Comparison of ENCODE assay signal across 41 mouse cellular contexts in genomic region chr11:70376054-70376453, GRCm38 (mm10). TPM values are rescaled to one million over a fixed set of nuclear protein-coding genes. Genes with fewer than 3 reads are reported as not detected.
DNase-seq lines count a peak whose midpoint lies in the region; ATAC-seq lines count a peak whose summit lies in the region.
"Had no signal": no experiment of that assay in that cellular context is flagged by ENCODE, and none has a peak within 500 bp of the region (broad histone marks: within the 10 kb centered on the region; RNA-seq: fewer than 3 reads in every experiment).

No protein-coding gene starts in this region.

- H3K4me2 ChIP-seq in kidney, embryonic 15.5 days: no peak overlapping the region
- H3K4me2 ChIP-seq in forebrain, embryonic 15.5 days (replicated peaks): no peak overlapping the region
- H3K4me2 ChIP-seq: heart, embryonic 13.5 days; hindbrain, embryonic 15.5 days; limb, embryonic 12.5 days; midbrain, embryonic 13.5 days; stomach, embryonic 15.5 days had no signal

- no peaks in the 10 kb centered on the region for H3K4me1 ChIP-seq in kidney, embryonic 15.5 days
- no peaks in the 10 kb centered on the region for H3K4me1 ChIP-seq in forebrain, embryonic 15.5 days
- H3K4me1 ChIP-seq: hindbrain, embryonic 15.5 days; limb, embryonic 12.5 days; midbrain, embryonic 13.5 days; stomach, embryonic 15.5 days had no signal

- H3K36me3 ChIP-seq in kidney, embryonic 15.5 days: no peaks in the 10 kb centered on the region
- no peaks in the 10 kb centered on the region for H3K36me3 ChIP-seq in forebrain, embryonic 15.5 days
- H3K36me3 ChIP-seq: heart, embryonic 13.5 days; hindbrain, embryonic 15.5 days; limb, embryonic 12.5 days; midbrain, embryonic 13.5 days; stomach, embryonic 15.5 days had no signal

- no peaks in the 10 kb centered on the region for H3K9me3 ChIP-seq in kidney, embryonic 15.5 days (replicated peaks)
- no peaks in the 10 kb centered on the region for H3K9me3 ChIP-seq in forebrain, embryonic 15.5 days
- H3K9me3 ChIP-seq: heart, embryonic 13.5 days; hindbrain, embryonic 15.5 days; limb, embryonic 12.5 days; midbrain, embryonic 13.5 days; stomach, embryonic 15.5 days had no signal

- no peak overlapping the region for H3K4me3 ChIP-seq in kidney, embryonic 15.5 days (replicated peaks)
- no peak overlapping the region for H3K4me3 ChIP-seq in forebrain, embryonic 15.5 days
- H3K4me3 ChIP-seq: erythroblast, embryonic 14.5 days; heart, embryonic 13.5 days; hindbrain, embryonic 15.5 days; layer of hippocampus, adult 2 months; left cerebral cortex, adult 2 months; limb, embryonic 12.5 days; midbrain, embryonic 13.5 days; stomach, embryonic 15.5 days had no signal

- 0 out of 2 replicates have a peak, but pooled peaks cover 13% of the 10 kb centered on the region for H3K27me3 ChIP-seq in kidney, embryonic 15.5 days
- H3K27me3 ChIP-seq in forebrain, embryonic 15.5 days: no peaks in the 10 kb centered on the region
- H3K27me3 ChIP-seq: hindbrain, embryonic 15.5 days; midbrain, embryonic 13.5 days; stomach, embryonic 15.5 days had no signal

- peak; percentile 38 for DNase-seq in layer of hippocampus, adult 11-12 months (ENCODE audit: low spot score)
- no peak for DNase-seq in layer of hippocampus, postnatal 10 days (ENCODE audit: low spot score in 2 of 2)
- DNase-seq in lung, postnatal 36 days: peak; percentile 12
- DNase-seq in lung, postnatal 25 days (ENCODE audit: low spot score): no peak
- no peak for DNase-seq in frontal cortex, postnatal 14 days (ENCODE audit: low spot score in 2 of 2)
- DNase-seq: adrenal gland, adult 8-10 months; cerebellum, adult 11-12 months; cerebellum, postnatal 10 days; forebrain, postnatal 0 days; gastrocnemius, postnatal 25 days; heart, postnatal 10 days; kidney, adult 11 months; kidney, postnatal 25 days; lung, adult 2 months; lung, postnatal 10 days; retina, postnatal 1 day; right cerebral cortex, postnatal 25 days; thymus, postnatal 14 days had no signal

- WGBS in kidney, embryonic 15.5 days: 64% methylated on average over 6 of the region's 6 CpGs
- WGBS in forebrain, embryonic 15.5 days: 87% methylated on average over 6 of the region's 6 CpGs

- H3K27ac ChIP-seq in kidney, embryonic 15.5 days: no peak overlapping the region
- H3K27ac ChIP-seq in forebrain, embryonic 15.5 days (replicated peaks): no peak overlapping the region
- H3K27ac ChIP-seq: heart, embryonic 13.5 days; hindbrain, embryonic 15.5 days; layer of hippocampus, adult 2 months; left cerebral cortex, adult 2 months; limb, embryonic 12.5 days; liver, embryonic 14.5 days; midbrain, embryonic 13.5 days; stomach, embryonic 15.5 days had no signal

- H3K9ac ChIP-seq in kidney, embryonic 15.5 days: no peak overlapping the region
- no peak overlapping the region for H3K9ac ChIP-seq in forebrain, embryonic 15.5 days (replicated peaks)
- H3K9ac ChIP-seq: forebrain, postnatal 0 days; heart, embryonic 13.5 days; hindbrain, embryonic 15.5 days; limb, embryonic 12.5 days; liver, embryonic 14.5 days; midbrain, embryonic 13.5 days; stomach, embryonic 15.5 days had no signal

- peak; percentile 58 for ATAC-seq in granulocyte monocyte progenitor cell, adult 5-6 weeks (replicated peaks; ENCODE audit: poor library complexity, severe bottlenecking)
- ATAC-seq in kidney, embryonic 15.5 days (replicated peaks; ENCODE audit: low FRiP score): no peak
- no peak for ATAC-seq in forebrain, embryonic 15.5 days (replicated peaks)
- ATAC-seq: activated CD4-positive, CD25-positive, alpha-beta regulatory T cell, adult 4 months; CD4-positive, CD25-positive, alpha-beta regulatory T cell, adult 4 months; forebrain, postnatal 0 days; inflammation-experienced regulatory T-cells, adult 6 months; midbrain, embryonic 13.5 days had no signal

RNA-seq across cellular contexts. Expression of gene Alox15, which starts 24.2 kb away (rescaled TPM):
- total RNA-seq in layer of hippocampus, postnatal 10 days (2021): not detected
- total RNA-seq in granulocyte monocyte progenitor cell, adult 5-6 weeks (2014; fragmentation: Nextera tagmentation): not detected in 2 replicates
- 0.62 and 0.82 TPM in 2 replicates for total RNA-seq in granulocyte monocyte progenitor cell, adult 5-6 weeks (2017)
- 1.1 and 2.0 TPM in 2 replicates for polyA plus RNA-seq in kidney, embryonic 15.5 days (2015; fragmentation: Nextera tagmentation; extraction: Ambion mirVana)
- not detected in 2 replicates for polyA plus RNA-seq in forebrain, embryonic 15.5 days (2015; fragmentation: Nextera tagmentation; extraction: Ambion mirVana)
- total RNA-seq: forebrain, postnatal 0 days; left cerebral cortex, adult 2 months; left cerebral cortex, postnatal 25 days; megakaryocyte-erythroid progenitor cell, adult 5-6 weeks had no signal
- polyA plus RNA-seq: CD4-positive, CD25-positive, alpha-beta regulatory T cell, adult 4 months; erythroblast, embryonic 14.5 days; forebrain, postnatal 0 days; hindbrain, embryonic 15.5 days; midbrain, embryonic 13.5 days; neural tube, embryonic 14.5 days had no signal

RNA-seq across cellular contexts. Expression of gene Pelp1, which starts 33.8 kb away (rescaled TPM):
- 10 to 100 TPM; 41.3 to 46.8 TPM for total RNA-seq in layer of hippocampus, postnatal 10 days (2021)
- total RNA-seq in granulocyte monocyte progenitor cell, adult 5-6 weeks (2014; fragmentation: Nextera tagmentation): 31.6 and 33.0 TPM in 2 replicates
- total RNA-seq in granulocyte monocyte progenitor cell, adult 5-6 weeks (2017): 9.9 and 12.7 TPM in 2 replicates
- 40.1 and 42.1 TPM in 2 replicates for polyA plus RNA-seq in kidney, embryonic 15.5 days (2015; fragmentation: Nextera tagmentation; extraction: Ambion mirVana)
- 33.4 and 37.2 TPM in 2 replicates for polyA plus RNA-seq in forebrain, embryonic 15.5 days (2015; fragmentation: Nextera tagmentation; extraction: Ambion mirVana)

RNA-seq across cellular contexts. Expression of gene Alox12e, which starts 53.6 kb away (rescaled TPM):
- total RNA-seq in layer of hippocampus, postnatal 10 days (2021): not detected
- total RNA-seq in granulocyte monocyte progenitor cell, adult 5-6 weeks (2014; fragmentation: Nextera tagmentation): not detected in 2 replicates
- not detected in 2 replicates for total RNA-seq in granulocyte monocyte progenitor cell, adult 5-6 weeks (2017)
- not detected in 2 replicates for polyA plus RNA-seq in kidney, embryonic 15.5 days (2015; fragmentation: Nextera tagmentation; extraction: Ambion mirVana)
- polyA plus RNA-seq in forebrain, embryonic 15.5 days (2015; fragmentation: Nextera tagmentation; extraction: Ambion mirVana): not detected in 2 replicates
- total RNA-seq: adrenal gland, adult 8-10 months; gastrocnemius, postnatal 25 days; heart, adult 8-10 months; heart, postnatal 10 days; hematopoietic stem cell, adult 5-6 weeks; layer of hippocampus, adult 2 months; megakaryocyte-erythroid progenitor cell, adult 5-6 weeks had no signal
- polyA plus RNA-seq: activated CD4-positive, CD25-positive, alpha-beta regulatory T cell, adult 4 months; CD4-positive, CD25-positive, alpha-beta regulatory T cell, adult 4 months; cortical plate, adult 2 months; erythroblast, embryonic 14.5 days; forebrain, embryonic 11.5 days; heart, embryonic 13.5 days; hindbrain, embryonic 15.5 days; inflammation-experienced regulatory T-cells, adult 6 months; kidney, embryonic 14.5 days; limb, embryonic 12.5 days; neural tube, embryonic 14.5 days; stomach, embryonic 15.5 days had no signal

RNA-seq across cellular contexts. Expression of gene Arrb2, which starts 56.4 kb away (rescaled TPM):
- total RNA-seq in layer of hippocampus, postnatal 10 days (2021): 10 to 100 TPM; 92.5 to 96.0 TPM
- 63.2 and 69.8 TPM in 2 replicates for total RNA-seq in granulocyte monocyte progenitor cell, adult 5-6 weeks (2014; fragmentation: Nextera tagmentation)
- total RNA-seq in granulocyte monocyte progenitor cell, adult 5-6 weeks (2017): 41.1 and 74.9 TPM in 2 replicates
- 15.4 and 15.5 TPM in 2 replicates for polyA plus RNA-seq in kidney, embryonic 15.5 days (2015; fragmentation: Nextera tagmentation; extraction: Ambion mirVana)
- 38.1 and 38.4 TPM in 2 replicates for polyA plus RNA-seq in forebrain, embryonic 15.5 days (2015; fragmentation: Nextera tagmentation; extraction: Ambion mirVana)

Comparison
In these comparisons a context has a peak if more than half of its experiments do, and no peak if none do; other contexts are left out.
1. DNase-seq: peak in layer of hippocampus, adult 11-12 months (single experiment) and lung, postnatal 36 days (single experiment); none in layer of hippocampus, postnatal 10 days (0 of 2), lung, postnatal 25 days (single experiment) and frontal cortex, postnatal 14 days (0 of 2).